Mouse (Mus musculus): ENCODE results near the gene Tff1.

Tff1 gene

DNA sequence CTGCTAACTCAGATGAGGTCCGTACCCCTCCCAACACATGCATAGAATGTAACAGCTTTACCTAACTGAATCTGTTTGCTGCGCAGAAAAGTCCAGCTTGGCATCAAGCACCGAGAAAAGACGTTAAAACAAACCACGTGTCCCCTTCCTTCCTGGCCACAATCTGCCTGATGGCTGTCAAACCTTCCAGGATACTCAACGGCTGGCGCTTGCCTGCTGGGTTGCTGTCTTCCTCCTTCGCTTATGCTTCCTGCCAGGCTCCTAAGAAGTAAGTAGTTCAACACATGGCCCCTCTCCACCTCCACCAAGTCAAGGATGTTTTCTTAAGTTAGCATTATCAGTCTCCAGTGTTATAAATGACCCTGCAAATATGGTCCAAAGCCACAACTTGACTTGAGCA, 11.3 kb downstream of the Tff1 start:
- DNase-seq (ENCODE audit: extremely low spot score, low read depth, low spot score) = no peak

DNA sequence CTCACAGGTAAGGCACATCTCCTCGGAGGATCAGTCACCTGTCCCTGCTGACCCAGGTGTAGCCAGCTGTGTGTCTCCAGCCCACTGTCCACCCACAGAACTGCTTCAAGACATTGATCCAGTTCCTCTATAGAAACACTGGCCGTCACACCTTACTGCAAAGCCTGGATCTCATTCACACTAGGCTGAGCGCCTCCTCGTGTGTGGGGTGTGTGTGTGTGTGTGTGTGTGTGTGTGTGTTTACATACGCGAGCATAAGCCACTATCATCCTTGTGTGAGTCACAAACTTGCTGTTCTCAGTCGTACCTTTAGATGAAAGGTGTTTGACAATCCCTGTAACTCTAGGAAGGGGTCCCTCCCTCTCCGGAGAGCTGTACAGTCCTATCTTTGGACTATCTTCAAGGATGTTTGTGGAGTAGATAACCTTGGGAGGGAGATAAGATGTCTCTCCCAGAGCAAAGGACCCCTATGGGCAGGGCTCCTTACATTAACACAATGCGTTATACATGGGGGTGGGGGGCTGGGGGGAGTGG, 12.0 kb downstream of the Tff1 start:
- no peak for DNase-seq (ENCODE audit: extremely low spot score, low read depth, low spot score)

- no peak for DNase-seq (ENCODE audit: extremely low spot score, low read depth, low spot score)
Measured at GRCm38 (mm10) chr17:31152512-31152911, 12.6 kb downstream of the Tff1 start.

DNA sequence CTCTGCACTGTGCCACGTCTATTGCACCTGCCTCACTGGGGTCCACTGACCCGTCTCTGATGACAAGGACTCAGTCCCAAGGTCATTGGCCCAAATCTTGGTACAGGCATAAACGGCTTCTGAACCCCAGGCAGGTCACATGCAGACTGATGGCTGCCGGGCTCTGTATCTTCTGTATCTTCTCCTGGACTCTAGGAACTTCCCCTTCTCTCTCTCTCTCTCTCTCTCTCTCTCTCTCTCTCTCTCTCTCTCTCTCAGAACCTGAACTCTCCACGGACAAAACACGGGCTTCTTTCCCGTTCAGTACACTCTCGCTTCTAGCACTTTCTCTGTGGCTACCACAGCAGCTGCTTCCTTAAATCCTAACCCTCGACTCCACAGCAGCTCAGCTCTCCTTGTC, 19.1 kb downstream of the Tff1 start:
- no peak for DNase-seq (ENCODE audit: extremely low spot score, low read depth, low spot score)

DNA sequence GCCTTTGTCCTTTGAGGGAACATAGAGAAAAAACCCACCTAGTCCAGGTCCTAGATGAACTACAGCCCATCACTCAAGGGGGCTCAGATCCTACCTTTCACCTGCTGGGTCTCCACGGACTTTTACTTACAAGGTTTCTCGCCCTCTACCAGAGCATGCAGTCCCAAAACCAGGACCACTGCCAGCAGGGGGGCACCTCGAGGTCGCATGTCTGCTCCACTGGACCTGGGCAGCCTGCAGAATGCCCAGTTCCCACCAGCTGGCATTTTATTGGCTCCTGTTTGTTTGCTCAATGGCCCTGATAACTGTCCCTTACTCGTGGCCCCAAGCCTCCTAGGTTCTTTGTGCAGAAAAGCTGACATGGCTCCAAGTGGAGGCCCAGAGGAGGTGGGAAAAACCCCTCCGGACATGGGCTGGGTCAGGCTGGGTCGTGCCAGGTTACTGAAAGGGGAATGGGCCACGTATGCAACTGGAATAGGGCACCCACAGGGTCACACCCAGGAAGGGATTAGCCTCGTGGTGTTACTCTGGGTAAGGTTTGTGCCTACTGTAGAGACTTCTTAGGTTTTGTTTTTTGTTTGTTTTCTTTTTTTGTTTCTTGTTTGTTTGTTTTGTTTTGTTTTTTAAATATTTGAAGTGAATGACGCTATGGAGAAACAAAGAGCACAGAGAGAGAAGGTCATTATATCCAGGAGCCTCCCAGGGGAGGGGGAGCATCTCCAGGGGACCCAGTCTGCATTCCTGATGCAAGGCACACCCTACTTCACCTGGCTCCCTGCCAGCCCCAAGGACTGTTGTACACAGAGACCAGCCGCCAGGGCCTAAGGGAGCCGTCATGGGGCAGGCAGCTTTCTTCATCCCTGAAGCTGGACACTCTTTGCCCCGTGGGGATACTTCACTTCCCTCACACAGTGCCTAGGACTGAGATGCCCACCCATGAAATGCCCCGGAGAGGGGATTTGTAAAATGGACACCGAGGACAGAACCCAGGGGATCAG, 20.7 kb downstream of the Tff1 start, which contains the start of gene Tff2:
TSS of gene Tff2 (minus strand) at position 243 of the 998 bp plus-strand sequence.
- DNase-seq (ENCODE audit: extremely low spot score, low read depth, low spot score) = no peak

- no peak for DNase-seq (ENCODE audit: extremely low spot score, low read depth, low spot score)
Measured at GRCm38 (mm10) chr17:31142116-31142515, 23.0 kb downstream of the Tff1 start.

DNA sequence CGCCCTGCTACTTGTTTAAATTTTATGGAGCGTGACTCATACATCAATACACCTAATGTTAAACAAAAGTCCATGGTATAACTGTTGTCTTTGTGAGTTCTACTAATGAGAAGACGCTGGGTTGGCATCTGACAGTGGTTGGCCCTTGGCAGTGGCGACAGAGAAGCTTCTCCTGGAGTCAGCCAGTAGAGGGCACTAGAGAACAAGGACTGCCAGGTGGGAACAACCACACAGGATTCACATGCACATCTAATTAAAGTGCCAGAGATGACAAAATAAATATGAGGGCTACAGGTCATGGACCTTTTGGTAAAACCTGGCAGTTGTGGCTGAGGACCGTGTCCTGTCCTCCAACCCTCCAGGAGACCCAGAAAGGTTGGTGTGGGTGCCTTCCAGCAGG, 26.7 kb downstream of the Tff1 start:
- peak; percentile 33 for DNase-seq (ENCODE audit: extremely low spot score, low read depth, low spot score)

GRCm38 (mm10) chr17:31136821-31137220, 28.3 kb downstream of the Tff1 start:
- DNase-seq (ENCODE audit: extremely low spot score, low read depth, low spot score) = no peak

DNA sequence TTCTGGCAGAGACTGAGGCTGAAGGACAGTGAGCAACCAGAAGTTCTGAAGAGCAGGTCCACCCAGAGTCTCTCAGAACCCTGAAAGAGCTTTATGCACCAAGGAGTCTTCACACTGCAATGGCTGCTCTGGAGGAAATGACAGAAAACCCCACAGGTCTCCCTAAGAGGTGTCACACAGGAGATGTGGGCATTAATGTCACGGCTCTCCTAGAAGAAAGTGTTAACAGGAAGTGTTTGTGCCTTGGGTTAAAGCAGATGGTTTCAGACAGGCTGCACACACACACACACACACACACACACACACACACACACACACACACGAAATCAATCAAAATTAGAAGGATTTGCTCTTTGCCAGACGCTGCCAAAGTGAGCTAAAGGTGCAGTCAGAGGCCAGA, 28.8 kb downstream of the Tff1 start:
- DNase-seq (ENCODE audit: extremely low spot score, low read depth, low spot score) = no peak

DNA sequence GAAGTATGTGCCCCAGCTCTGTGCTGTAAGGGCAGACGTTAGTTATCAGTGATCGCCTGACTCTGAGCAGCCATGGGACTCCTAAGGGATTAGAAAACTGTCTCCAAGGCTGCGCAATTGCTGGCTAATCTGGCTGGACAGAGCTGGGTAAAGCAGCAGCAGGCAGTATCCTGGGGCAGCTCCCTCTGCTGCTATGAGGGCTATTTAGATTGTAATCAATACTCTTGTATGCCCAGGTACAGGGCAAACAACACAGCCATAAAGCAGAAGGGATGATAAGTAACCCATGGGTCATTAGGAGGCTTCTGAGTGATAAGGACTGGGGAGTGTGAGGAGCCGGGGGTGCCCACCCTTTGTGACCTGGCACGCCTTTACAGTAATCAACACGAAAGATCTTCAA, 30.2 kb downstream of the Tff1 start:
- no peak for DNase-seq (ENCODE audit: extremely low spot score, low read depth, low spot score)

- DNase-seq (ENCODE audit: extremely low spot score, low read depth, low spot score) = no peak
Measured at GRCm38 (mm10) chr17:31133776-31134175, 31.3 kb downstream of the Tff1 start.

GRCm38 (mm10) chr17:31131269-31131821, 33.7 kb downstream of the Tff1 start:
- DNase-seq (ENCODE audit: extremely low spot score, low read depth, low spot score) = no peak

- no peak for DNase-seq (ENCODE audit: extremely low spot score, low read depth, low spot score)
Measured at GRCm38 (mm10) chr17:31129452-31129851, 35.6 kb downstream of the Tff1 start, which contains the start of gene Tff3. Gene Tff3, minus strand, starts transcription at chr17:31129646.

- no peak for DNase-seq (ENCODE audit: extremely low spot score, low read depth, low spot score)
Measured at GRCm38 (mm10) chr17:31128708-31129318, 36.3 kb downstream of the Tff1 start.

DNA sequence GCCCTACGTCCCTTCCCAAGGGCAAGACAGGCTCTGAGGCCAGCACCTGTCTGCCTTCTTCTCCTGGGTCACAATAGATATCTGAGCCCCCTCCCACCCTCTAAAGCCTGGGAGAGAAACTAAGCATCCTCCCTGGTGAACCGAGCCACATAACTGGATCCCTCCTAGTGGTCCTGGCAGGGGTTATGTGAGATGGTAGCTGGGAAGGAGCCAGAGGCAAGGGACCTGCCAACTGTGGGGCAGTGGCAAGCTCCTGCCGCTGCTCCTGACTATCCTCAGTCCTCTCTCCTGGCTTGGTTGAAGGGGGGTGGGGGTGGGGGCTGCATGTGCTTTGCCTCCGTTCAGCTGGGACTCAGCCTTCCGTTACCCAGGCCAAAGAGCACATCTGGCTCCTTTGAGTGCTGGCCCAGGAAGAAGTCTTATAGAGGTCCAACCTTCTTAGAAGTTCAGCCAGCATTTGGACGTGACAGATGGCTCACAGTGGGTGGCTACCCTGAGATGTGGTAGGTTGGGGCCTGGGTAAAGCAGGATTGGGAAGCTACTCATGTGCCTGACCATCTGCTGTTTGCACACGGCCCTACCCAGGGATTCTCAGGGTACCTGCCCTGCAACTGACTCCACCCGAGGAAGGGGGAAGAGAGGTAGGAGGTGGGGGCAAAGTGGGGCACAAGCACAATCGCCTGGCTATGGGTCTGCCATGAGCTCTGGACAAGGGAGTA, 39.4 kb downstream of the Tff1 start:
- DNase-seq (ENCODE audit: extremely low spot score, low read depth, low spot score) = no peak

DNA sequence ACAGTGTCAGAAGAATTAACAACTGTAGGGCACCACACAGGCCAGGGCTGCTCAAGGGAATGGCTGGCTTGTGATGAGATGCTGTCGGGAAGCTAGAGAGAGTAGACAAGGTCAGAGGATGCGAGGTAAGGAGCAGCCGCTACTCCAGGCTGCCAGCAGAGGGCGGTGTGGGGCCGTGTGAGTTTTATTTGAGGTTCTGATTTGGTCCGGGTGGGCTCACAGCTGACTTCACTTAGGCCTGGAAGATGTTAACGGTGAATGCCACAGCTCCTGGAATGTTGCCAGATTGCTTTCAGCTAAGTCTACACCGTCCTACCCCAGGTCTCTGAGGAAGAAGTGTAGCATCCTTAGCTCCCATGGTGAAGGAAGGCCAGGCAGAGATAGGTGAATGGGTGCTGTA, 43.1 kb downstream of the Tff1 start:
- DNase-seq (ENCODE audit: extremely low spot score, low read depth, low spot score) = no peak

GRCm38 (mm10) chr17:31119429-31119828, 45.6 kb downstream of the Tff1 start:
- peak; percentile 22 for DNase-seq (ENCODE audit: extremely low spot score, low read depth, low spot score)

DNA sequence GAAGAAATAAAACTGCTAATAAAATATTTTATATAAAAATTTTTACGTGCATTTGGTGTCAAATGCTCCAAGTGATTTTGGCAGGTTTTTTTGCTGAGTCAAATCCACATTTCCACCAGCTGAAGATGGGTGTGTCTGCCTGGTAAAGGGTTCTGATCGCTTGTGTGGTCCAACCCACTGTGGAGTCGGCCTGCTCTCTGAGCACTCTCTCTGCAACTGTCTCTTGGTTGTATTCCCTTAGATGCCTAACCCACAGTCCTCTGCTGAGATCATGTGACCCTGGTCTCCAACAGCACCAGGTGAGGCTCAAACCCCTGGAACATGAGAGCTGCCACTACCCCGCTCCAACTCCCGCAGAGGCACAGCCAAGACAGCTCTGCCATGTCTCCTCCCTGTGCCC, 47.1 kb downstream of the Tff1 start:
- no peak for DNase-seq (ENCODE audit: extremely low spot score, low read depth, low spot score)

DNA sequence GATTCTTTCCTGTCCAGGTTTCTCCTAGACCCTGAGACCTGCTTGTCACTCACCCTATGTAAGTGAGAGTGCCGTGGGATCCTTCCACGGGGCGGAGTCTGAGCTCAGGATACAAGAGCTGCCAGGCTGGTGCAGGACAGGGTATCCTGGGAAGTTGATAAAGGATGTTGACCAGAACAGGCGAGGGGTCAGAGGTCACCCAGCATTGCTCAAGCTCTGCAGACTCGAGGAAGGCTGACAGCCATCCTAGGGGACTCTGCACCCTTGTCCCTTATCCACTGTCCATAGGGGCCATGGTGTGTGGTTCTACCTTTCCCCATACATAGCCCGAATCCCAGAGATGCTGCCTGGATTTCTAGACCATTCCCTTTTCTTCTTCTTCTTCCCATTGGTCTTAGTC, 49.0 kb downstream of the Tff1 start:
- DNase-seq (ENCODE audit: extremely low spot score, low read depth, low spot score) = no peak

DNA sequence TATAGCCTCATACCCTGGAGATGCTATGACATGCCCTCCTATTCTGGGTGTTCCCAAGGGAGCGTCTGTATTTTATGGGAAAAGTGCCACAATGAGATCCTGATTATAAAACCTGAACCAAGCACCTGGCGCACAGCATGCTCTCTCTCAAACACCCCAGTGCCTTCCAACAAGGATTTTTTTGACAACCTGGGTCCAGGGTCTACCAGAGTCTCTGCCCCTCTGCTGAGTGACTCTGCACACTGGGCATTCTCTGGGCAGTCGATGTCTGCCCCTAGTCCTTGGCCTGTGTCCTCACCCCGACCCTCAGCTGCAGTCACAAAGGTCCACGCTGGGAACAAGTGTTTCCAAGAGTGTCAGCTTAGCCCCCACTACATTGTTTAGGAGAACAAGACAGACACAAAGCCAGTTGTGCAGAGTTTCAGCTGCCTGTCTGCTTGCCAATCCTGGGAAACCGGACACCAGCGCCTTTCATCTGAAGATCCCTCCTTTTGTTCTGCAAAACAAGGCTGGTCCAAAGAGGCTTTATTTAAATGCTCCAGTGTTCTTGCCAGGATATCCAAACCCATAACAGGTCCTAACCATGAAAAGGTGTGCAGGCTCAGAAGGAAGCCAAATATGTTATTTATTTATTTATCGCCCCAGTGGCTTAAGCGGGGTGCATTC, 51.8 kb downstream of the Tff1 start:
- DNase-seq (ENCODE audit: extremely low spot score, low read depth, low spot score) = no peak
